Mouse (Mus musculus) retina, embryonic 14.5 days (tissue): ENCODE measurements at regions not wholly inside any gene's neighbourhood (a gene's known extent, or its start where the extent isn't known, plus 50 kb on each side); places are given as distances from the start of the nearest gene placed in this dataset.
A peak's percentile ranks its signal among the peaks of the same experiment; 100 is the strongest.
"Not testable (repeated sequence)": the region's sequence is repeated elsewhere in the genome, so short reads cannot be mapped to it uniquely, and the experiment has no call there.

Source experiments
- DNase-seq: peaks from one replicate; pipeline ENCODE4 v3.0.0-alpha.2; 2015; ENCODE audit warnings: low spot score

DNA sequence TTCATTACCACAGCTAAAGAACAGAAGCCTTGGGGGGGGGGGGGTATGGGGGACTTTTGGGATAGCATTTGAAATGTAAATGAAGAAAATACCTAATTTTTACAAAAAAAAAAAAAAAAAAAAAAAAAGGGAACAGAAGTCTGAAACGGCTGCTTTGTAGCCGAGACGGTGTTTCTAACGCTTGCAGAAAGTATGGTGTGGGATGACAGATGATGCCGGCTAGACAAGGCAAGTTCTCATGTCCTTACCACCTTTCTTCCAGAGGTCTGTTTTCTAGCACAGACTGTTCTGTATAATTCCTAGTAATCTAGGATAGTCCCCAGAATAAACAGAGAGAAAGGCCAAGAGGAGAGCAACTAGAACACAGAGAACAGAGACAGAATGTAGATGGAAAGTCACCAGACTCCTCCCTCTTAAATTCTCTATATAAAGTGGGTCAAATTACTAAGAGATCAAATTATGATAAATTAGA is 67.2 kb upstream of the Chd2 start:
- no peak for DNase-seq

DNA sequence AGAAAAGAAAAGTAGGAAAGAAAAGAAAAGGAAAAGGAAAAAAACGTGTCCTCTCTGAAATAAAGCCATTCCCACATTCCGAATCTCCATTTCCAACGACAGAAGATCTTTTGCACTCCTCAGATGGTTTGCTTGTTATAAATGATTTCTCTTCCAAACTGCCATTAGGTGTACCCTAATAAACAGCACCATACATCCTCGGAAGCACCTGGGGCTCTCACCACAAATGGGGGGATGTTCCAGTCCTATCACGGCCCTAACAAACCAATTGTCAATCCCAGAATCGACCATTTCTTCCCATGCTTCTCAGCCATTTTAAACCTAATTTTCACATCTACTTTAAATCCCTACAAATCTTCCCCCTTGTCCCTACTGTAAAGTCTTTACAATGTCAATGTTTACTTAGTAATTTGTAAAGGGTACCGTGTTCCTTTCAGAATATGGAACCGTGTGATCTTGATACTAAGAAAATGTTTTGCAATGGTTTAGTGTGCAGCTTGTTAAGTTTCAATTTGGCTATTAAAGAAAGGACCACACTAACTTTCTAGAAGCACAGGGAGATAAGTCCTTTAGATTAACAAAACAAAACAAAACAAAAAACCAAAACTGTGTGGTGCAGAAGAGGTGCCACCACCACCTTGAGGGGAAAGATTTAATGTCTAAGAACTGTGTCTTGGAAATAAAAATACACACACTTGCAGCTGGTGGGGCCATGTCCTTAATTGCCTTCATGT is 66.6 kb upstream of the Chd2 start:
- peak; percentile 45 for DNase-seq

DNA sequence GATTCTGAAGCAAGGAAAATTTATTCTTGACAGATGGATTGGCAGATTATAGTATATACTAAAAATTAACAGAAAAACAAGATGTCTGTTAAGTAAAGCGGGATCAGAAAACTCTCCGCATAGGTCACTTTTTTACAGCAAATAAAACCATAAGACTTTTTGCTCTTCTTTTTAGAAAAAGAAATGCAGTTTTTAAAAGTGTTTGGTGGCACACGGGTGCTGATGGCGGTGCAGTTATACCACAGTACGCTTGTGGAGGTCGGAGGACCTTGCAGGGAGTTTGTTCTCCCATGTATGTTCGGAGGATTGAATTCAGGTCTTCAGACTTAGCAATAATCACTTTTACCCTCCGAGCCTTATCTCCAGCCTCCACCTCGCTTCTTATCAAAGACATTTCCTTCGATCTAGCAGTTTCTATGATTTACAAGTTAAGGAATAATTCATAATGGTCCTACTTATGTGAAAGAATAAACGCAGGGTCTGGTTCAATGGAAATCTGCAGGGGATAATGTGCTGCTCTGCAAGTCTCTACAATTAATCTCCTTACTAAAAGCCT is 65.9 kb upstream of the Chd2 start:
- DNase-seq: peak; percentile 51

DNA sequence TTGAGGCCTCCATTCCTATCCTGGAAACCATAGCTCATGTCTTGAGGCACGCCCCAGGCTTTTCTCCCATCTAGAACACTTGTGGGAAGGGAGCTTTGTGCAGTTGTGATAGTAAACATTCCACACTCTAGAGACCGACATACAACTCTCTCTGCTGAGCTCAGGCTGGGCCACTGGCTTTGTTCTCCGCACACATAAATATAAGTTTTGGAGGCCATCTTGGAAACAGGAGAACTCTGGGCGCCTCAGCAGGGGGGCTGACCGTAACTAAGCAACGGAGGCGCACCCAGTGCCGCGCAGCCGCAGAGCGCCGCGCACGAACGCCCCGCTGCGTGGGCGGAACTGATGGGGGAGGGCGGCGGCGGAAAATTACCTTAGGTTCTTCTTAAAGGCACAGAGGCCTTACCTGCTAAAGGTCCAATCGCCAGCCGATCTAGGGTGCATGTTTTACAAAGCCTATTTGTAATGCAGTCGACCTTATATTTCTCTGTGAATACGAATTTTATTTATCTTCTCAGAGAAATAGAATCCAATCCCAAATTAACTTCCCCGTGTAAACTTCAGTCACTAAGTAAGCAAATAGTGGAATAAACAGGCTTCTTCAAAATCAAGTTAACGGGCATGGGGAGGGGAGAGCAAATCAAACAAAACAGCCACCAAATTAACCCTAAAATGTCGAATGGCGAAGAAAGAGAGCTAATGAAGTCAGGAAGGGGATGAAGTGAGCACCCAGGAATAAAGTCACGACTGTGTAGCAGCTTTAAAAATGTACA is 65.2 kb upstream of the Chd2 start:
- peak; percentile 95 for DNase-seq

GRCm38 (mm10) chr7:73604597-73604996 is 63.0 kb upstream of the Chd2 start:
- no peak for DNase-seq

- no peak for DNase-seq
Measured at GRCm38 (mm10) chr7:73602815-73603551, 61.4 kb upstream of the Chd2 start.

- DNase-seq: no peak
Measured at GRCm38 (mm10) chr7:73601336-73601735, 59.7 kb upstream of the Chd2 start.

DNA sequence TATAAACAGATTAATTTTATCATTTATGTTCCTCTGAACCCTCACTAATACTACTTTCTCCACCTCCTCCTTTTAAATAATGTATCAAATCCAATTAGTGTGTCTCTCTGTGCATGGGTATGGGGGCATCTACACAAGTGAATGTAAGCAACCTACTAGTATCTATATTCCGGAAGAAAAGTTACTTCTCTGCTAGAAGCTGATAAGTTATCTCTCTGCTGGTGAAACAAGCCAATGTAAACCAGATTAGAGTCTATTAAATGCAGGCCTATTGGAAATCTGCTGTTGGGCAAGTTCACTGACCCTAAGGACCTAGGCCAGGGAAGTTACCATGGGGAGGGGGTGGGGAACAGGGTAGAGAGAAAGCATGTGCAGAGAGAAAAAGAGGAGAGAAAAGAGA is 59.1 kb upstream of the Chd2 start:
- DNase-seq: no peak

GRCm38 (mm10) chr7:73600003-73600385 is 58.4 kb upstream of the Chd2 start:
- not testable (repeated sequence) for DNase-seq

DNA sequence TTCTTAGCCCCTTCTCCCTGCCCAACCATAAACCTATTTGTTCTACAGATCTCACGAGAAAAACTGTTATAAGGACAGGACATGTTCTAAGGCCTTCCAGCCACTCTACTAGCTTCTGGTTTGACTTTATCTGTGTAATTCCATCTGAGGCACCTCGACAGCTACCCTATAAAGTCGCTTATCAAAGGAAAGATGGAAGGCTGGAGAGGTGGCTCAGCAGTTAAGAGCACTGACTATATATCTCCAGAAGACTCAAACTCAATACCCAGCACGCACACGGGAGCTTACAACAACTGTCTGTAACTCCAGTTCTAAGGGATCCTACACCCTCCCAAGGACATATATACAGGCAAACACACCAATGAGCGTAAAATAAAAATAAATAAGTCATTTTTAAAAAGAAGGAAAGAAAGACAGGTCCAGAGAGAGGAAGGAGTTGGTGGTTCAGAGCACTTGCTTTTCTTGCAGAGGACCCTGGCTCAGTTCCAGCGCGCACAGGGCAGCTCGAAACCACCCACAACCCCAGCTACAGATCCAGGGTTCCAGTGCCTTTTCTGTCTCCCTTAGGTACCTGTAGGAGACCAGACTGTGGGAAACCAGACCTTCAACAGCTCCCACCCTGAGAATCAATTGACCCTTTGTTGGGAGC is 57.8 kb upstream of the Chd2 start:
- DNase-seq: no peak

- DNase-seq: no peak
Measured at GRCm38 (mm10) chr7:73597968-73598367, 56.3 kb upstream of the Chd2 start.

DNA sequence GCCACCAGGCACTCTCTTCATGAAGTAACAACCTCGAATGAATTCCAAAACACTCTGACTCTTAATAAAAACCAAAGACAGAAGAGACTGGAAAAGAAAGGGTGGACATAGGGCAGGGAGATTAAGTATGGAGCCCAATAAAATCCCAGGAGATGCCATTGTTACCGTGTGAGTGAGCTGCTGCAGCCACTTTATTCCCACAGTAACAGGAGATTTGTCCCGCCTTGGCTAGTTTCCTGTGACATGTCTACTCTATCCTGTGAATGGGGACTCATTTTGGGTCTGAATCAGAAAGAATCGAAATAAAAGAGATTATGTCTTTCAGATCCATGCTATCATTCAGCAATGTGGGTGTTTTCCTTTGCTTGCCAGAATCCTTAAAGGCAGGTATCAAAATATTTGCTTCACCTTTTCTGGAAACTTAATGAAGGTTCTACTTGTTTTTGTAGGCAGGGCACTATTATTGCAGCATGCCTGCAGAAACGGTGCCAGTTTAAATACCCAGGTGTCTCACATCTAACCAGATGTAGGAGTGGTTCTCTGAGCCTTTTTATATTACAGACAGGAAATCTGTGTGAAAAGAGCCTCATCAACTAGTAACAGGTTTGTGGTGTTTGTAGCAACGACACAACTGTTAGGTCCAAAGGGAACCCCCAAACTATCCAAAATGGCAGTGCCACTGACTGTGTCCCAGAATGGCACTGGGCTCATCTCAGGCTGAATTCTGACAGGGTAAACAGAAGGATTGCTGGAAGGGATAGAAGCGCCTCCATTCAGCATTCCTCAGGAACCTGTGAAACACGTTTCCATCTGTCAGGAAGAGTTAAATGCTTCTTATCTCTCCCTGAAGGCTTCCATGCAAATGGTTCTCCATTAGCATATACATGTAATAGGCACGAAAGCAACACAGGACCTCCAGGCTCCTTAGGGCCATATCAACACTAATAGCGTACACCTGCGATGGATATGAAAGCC is 55.5 kb upstream of the Chd2 start:
- DNase-seq: no peak

- no peak for DNase-seq
Measured at GRCm38 (mm10) chr7:73596415-73596814, 54.8 kb upstream of the Chd2 start.

DNA sequence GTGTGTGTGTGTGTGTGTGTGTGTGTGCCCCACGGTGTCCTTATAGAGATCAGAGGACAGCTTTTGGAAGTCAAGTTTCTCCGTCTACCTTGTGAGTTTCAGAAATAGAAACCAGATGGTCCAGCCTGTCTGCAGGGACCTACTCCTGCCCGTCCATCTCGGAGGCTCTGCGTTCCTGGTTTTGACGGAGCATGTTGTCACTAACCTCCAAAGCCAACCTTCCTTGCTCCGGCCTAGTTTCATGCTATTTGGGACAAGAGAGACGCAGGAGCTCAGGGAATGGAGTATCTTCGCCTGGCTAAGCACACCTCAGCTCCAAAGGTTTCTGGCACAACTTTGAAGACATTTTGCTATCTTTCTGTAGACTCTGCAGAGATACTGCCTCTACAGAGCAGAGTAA is 54.2 kb upstream of the Chd2 start:
- DNase-seq: peak; percentile 54

DNA sequence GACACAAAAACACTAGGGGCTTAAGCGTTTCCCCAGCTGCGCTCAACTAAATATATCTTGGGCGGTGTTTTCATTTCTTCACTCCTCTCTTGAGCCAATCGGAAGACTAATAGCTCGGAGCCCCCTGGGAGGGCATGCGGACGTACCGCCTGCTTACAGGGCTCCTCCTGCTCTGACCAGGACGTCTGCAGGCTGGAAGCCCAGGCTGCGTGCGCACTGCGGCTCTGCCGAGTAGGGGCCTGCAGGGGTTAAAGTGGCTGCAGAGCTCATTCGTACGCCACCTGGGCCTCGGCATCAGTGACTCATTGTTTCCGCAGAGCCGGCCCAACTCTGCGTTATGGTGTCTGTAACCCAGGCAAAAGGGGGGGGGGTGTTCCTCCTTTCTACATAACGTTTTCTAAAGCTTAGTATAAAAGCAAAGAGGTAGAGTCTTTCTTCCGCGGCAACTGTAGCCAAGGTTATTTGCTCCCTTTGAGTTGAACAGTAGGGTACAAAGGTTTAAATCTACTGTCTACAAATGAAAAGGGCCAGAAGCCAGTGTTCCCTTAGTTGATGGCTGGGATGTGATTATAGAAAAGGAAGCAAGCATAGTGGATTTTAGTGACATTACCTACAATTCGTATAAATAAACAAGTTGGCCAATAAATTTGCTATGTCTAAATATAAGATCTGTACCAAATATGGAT is 53.7 kb upstream of the Chd2 start:
- DNase-seq: peak; percentile 96

DNA sequence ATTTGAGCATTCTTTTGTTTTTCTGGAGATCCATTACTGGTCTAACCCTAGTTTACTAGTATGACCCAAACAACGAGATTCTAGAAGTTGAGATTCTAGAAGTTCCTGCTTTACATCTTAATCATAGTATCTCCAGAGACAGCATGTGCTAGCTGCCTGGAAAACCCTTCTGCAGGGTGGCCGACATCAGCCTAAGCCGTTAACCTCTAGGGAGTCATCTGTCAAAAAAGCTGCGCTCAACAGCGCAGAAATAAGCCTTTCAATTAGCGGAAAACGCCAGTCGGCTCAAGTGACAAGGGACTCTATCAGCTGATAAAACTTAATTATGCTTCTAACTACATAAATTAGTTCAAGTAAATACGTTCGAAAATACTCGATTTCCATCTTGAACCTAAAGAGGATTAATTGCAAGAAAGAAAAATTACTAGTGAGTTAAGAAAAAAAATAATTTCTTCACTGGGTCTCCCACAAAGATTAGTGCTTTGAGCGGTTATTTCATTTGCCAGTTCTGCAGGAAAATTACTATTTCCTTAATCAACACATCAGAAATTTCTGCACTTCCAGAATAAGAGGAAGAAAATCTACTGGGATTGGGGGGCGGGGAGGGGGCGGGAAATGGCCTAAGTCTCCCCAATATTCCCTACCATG is 53.0 kb upstream of the Chd2 start:
- DNase-seq: peak; percentile 84

DNA sequence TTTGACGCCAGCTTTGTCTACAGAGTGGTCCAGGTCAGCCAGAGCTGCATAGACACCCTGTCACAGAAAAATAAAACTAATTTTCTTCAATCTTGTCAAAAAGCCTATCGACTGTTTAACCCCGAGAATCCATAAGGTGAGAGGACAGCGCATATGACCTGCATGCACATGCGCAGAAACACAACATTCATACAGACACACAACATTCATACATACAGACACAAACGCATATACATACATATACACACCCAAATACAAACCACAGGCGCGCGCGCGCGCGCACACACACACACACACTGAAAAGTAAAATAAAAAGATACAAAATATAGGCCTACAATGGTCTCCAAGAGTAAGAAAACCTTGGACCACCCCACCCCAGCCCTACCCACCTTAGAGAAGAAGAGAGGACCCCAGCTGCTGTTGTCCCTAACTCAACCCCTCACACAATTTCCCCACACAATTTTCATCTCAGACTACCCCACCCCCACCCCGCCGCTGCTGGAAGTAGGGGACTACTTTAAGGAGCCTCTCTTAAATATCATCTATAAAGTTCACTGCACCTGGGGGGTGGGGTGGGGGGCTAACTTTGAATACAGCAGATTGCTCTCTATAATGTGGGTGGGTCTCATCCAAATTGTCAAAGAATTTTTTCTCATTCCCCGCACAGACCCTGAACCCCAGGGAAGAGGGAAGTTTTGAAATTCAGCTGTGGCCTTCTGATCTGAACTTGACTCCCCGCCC is 52.2 kb upstream of the Chd2 start:
- DNase-seq: no peak

GRCm38 (mm10) chr7:73592857-73593256 is 51.2 kb upstream of the Chd2 start:
- DNase-seq: no peak
